Mouse (Mus musculus): ENCODE data around the gene Cbln3.
A peak's percentile ranks its signal among the peaks of the same experiment; 100 is the strongest.

Gene Cbln3

GRCm38 (mm10) chr14:55884166-55884565 lies at the start of gene Cbln3:
Cbln3 (minus strand) TSS chr14:55884392.
- peak; percentile 21 for DNase-seq (ENCODE audit: low spot score)

- DNase-seq (ENCODE audit: low spot score): peak; percentile 21
Observed at GRCm38 (mm10) chr14:55933586-55933985, 49.4 kb upstream of the Cbln3 start.

GRCm38 (mm10) chr14:55929263-55929997 lies 45.2 kb upstream of the Cbln3 start:
- peak; percentile 34 for DNase-seq (ENCODE audit: low spot score)

GRCm38 (mm10) chr14:55926847-55927246 lies 42.7 kb upstream of the Cbln3 start:
- no peak for DNase-seq (ENCODE audit: low spot score)

- peak; percentile 43 for DNase-seq (ENCODE audit: low spot score)
Observed at GRCm38 (mm10) chr14:55922475-55923232, 38.5 kb upstream of the Cbln3 start.

- peak; percentile 97 for DNase-seq (ENCODE audit: low spot score)
Observed at GRCm38 (mm10) chr14:55918240-55919082, 34.3 kb upstream of the Cbln3 start.

GRCm38 (mm10) chr14:55913406-55913805 lies 29.2 kb upstream of the Cbln3 start:
- no peak for DNase-seq (ENCODE audit: low spot score)

- peak; percentile 29 for DNase-seq (ENCODE audit: low spot score)
Observed at GRCm38 (mm10) chr14:55905518-55905917, 21.3 kb upstream of the Cbln3 start.

GRCm38 (mm10) chr14:55900414-55900755 lies 16.2 kb upstream of the Cbln3 start:
- no peak for DNase-seq (ENCODE audit: low spot score)

GRCm38 (mm10) chr14:55899701-55900413 lies 15.7 kb upstream of the Cbln3 start, which contains the start of gene Sdr39u1:
Sdr39u1 (minus strand) TSS chr14:55900293.
- DNase-seq (ENCODE audit: low spot score): peak; percentile 92

- DNase-seq (ENCODE audit: low spot score): no peak
Observed at GRCm38 (mm10) chr14:55898947-55899346, 14.8 kb upstream of the Cbln3 start.

GRCm38 (mm10) chr14:55897671-55898070 lies 13.5 kb upstream of the Cbln3 start:
- DNase-seq (ENCODE audit: low spot score): no peak

- no peak for DNase-seq (ENCODE audit: low spot score)
Observed at GRCm38 (mm10) chr14:55886571-55887382, 2.6 kb upstream of the Cbln3 start.

GRCm38 (mm10) chr14:55885791-55886271 lies 1.6 kb upstream of the Cbln3 start:
- peak; percentile 38 for DNase-seq (ENCODE audit: low spot score)

GRCm38 (mm10) chr14:55885114-55885790 lies 1.1 kb upstream of the Cbln3 start:
- DNase-seq (ENCODE audit: low spot score): no peak

- DNase-seq (ENCODE audit: low spot score): peak; percentile 95
Observed at GRCm38 (mm10) chr14:55884713-55885113, 521 bp upstream of the Cbln3 start, which contains the start of gene Khnyn. Khnyn (plus strand) TSS chr14:55884947.

- no peak for DNase-seq (ENCODE audit: low spot score)
Observed at GRCm38 (mm10) chr14:55883663-55884062, 529 bp downstream of the Cbln3 start.

GRCm38 (mm10) chr14:55883149-55883661 lies 987 bp downstream of the Cbln3 start:
- DNase-seq (ENCODE audit: low spot score): no peak

- DNase-seq (ENCODE audit: low spot score): no peak
Observed at GRCm38 (mm10) chr14:55882171-55882641, 2.0 kb downstream of the Cbln3 start.

GRCm38 (mm10) chr14:55880982-55881381 lies 3.2 kb downstream of the Cbln3 start:
- DNase-seq (ENCODE audit: low spot score): no peak
